Mouse (Mus musculus) liver, embryonic 11.5 days (tissue): ENCODE data around the gene Ntrk1. TPM values are rescaled to one million over a fixed set of nuclear protein-coding genes. Genes with fewer than 3 reads are reported as not detected.
A peak's percentile ranks its signal among the peaks of the same experiment; 100 is the strongest.

Experiments used
- ATAC-seq: fragments of 200-750 bp; cut with Nextera tagmentation; replicated peaks from 2 replicates; pipeline ENCODE4 v1.8.0; 2017; ENCODE audit warnings: moderate number of reproducible peaks, mild to moderate bottlenecking, moderate TSS enrichment, moderate library complexity; ENCODE audit not compliant: low FRiP score
- DNase-seq: peaks from one replicate; pipeline ENCODE4 v3.0.0-alpha.2; 2017; ENCODE audit warnings: low spot score
- H3K27ac ChIP-seq: fragments of 300-500 bp; sonication (generic); 2 replicates; pipeline ENCODE4 v1.5.1; 2014; ENCODE audit warnings: mild to moderate bottlenecking, low read depth, low read length, control low read depth
- H3K27me3 ChIP-seq: fragments of 300-500 bp; sonication (generic); replicated peaks from 2 replicates; pipeline ENCODE4 v1.6.1; 2014; ENCODE audit warnings: low read length, mixed read lengths; ENCODE audit not compliant: control insufficient read depth, insufficient read depth
- H3K36me3 ChIP-seq: fragments of 300-500 bp; sonication (generic); 2 replicates; pipeline ENCODE4 v1.6.1; 2014; ENCODE audit warnings: mild to moderate bottlenecking, low read length, moderate library complexity, mixed read lengths; ENCODE audit not compliant: control insufficient read depth, insufficient read depth
- H3K4me1 ChIP-seq: fragments of 300-500 bp; sonication (generic); replicated peaks from 2 replicates; pipeline ENCODE4 v1.6.1; 2014; ENCODE audit warnings: low read length, mixed read lengths; ENCODE audit not compliant: control insufficient read depth, insufficient read depth
- H3K4me2 ChIP-seq: fragments of 300-500 bp; sonication (generic); 2 replicates; pipeline ENCODE4 v1.6.1; 2014; ENCODE audit warnings: mild to moderate bottlenecking, control low read depth, moderate library complexity
- H3K4me3 ChIP-seq: fragments of 300-500 bp; sonication (generic); 2 replicates; pipeline ENCODE4 v1.5.1; 2014; ENCODE audit warnings: low read depth, low read length, control low read depth
- H3K9ac ChIP-seq: fragments of 300-500 bp; sonication (generic); 2 replicates; pipeline ENCODE4 v1.6.1; 2014; ENCODE audit warnings: low read depth, low read length, control low read depth
- H3K9me3 ChIP-seq: fragments of 300-500 bp; sonication (generic); 2 replicates; pipeline ENCODE4 v1.6.1; 2016; ENCODE audit warnings: low read length, inconsistent platforms, mixed read lengths; ENCODE audit not compliant: control insufficient read depth
- WGBS: fragments of 180-500 bp; shearing (Covaris S2); extraction: QIAGEN DNeasy Blood & Tissue Kit; methylation state at CpG from one replicate; pipeline ENCODE4 v1.1.7; 2014; 5-methylcytosine and 5-hydroxymethylcytosine counted together
- polyA plus RNA-seq: library from polyadenylated mRNA; unstranded; fragments of >200 nt; fragmentation: Nextera tagmentation; extraction: Ambion mirVana; gene quantifications from 2 replicates; pipeline ENCODE4 v1.2.1, GENCODE M21; 2014

Ntrk1 gene
- polyA plus RNA-seq, 1 experiment from 2014 or later: 0.62 TPM

DNA sequence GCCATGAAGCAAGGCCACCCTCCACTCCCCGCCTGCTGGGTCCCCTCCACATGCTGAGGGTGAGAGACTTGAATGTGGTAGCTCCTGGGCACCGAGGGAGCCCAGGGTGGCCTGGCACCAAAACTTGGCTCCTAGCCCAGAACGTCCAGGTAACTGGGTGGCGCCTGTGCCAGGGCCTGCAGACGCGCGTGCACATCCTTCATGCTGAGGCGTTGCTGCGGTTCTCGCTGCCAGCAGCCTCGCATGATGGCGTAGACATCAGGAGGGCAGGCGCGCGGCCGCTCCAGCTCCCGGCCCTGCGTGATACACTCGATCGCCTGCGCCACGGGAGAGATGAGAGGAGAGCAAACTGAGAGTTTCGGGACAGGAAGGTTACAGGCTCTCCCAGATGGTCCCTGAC lies 16.7 kb downstream of the Ntrk1 start:
- Histone ChIP-seq H3K27me3 (peaks cover 37% of the 10 kb centered on the region), H3K27ac (no peak overlapping the region), H3K9me3 (no peaks in the 10 kb centered on the region), H3K4me2 (no peak overlapping the region), H3K4me1 (no peaks in the 10 kb centered on the region; the same call in 1 of the 2 replicates), H3K36me3 (no peaks in the 10 kb centered on the region), H3K9ac (no peak overlapping the region), H3K4me3 (no peak overlapping the region)
- ATAC-seq (no peak), DNase-seq (no peak)
- 58% methylated on average over 23 of the region's 23 CpGs for WGBS

DNA sequence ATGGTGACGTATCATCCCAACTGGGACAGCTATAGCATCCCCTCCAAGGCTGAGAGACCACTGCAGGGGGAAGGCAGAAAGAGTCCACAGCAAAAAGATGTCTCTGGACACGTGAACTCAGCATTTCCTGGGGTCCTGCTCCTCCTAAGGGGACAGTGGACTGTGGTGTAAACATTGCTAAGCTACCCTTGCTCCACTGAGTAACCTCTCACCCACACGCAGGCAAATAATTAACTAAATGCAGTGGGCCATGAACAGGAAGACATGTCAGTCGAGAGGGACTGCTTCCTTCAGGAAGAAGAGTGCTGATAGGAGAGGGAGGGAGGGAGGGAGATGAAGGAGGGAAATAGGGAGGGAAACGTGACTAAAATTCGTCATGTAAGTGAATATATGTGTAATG lies 23.9 kb downstream of the Ntrk1 start:
- WGBS: 28% methylated on average over 6 of the region's 6 CpGs
- no peak overlapping the region for H3K27ac ChIP-seq
- DNase-seq (no peak), ATAC-seq (0 out of 2 replicates have a peak, but pooled peaks have one; percentile 30)
- no peak overlapping the region for H3K4me3 ChIP-seq
- H3K36me3 ChIP-seq: no peaks in the 10 kb centered on the region
- H3K27me3 ChIP-seq: peaks cover under 1% of the 10 kb centered on the region; the same call in 1 of the 2 replicates
- no peak overlapping the region for H3K9ac ChIP-seq
- H3K4me2 ChIP-seq: no peak overlapping the region
- peaks cover 9% of the 10 kb centered on the region for H3K4me1 ChIP-seq
- no peaks in the 10 kb centered on the region for H3K9me3 ChIP-seq

DNA sequence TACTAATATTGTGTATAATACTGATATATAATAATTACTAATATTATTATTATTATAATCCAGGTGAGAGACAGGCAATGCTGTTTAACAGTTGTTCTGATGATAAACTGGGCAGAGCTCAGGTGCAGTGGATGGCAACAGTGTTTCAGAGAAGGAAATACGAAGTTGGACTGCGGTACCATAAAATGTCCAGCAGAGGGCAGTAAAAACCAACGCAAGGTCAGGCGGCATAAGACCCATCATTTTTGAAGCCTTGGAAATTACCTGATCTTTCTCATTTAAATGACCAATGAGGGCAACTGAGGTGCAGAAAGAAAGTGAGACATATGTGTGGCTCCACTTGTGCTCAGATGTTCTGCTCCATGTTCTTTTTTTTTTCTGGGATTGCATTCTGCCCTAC lies 24.7 kb downstream of the Ntrk1 start:
- no peak overlapping the region for H3K9ac ChIP-seq
- no peak overlapping the region for H3K27ac ChIP-seq
- DNase-seq (no peak), ATAC-seq (no peak)
- H3K4me2 ChIP-seq: no peak overlapping the region
- 0% methylated on average over 4 of the region's 4 CpGs for WGBS
- no peaks in the 10 kb centered on the region for H3K9me3 ChIP-seq
- peaks cover 15% of the 10 kb centered on the region for H3K4me1 ChIP-seq
- H3K4me3 ChIP-seq: no peak overlapping the region
- no peaks in the 10 kb centered on the region; the same call in 1 of the 2 replicates for H3K27me3 ChIP-seq
- H3K36me3 ChIP-seq: no peaks in the 10 kb centered on the region

DNA sequence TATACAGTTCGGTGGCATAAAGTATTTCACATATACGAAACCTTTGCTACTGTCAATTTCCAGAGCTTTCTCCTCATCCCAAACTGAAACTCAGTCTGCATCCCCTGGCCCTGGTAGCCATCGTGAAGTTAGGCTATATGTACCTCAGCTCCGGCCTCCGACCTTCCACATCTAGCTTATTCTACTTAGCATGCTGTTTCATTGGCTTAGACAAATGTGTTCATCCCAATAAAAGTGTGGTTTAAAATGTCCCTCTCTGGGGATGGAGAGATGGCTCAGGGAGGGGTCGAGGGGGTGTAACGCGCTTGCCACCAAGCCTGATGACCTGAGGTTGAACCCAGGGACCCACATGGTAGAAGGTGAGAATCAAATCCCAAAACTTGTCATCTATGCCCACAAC lies 25.5 kb downstream of the Ntrk1 start:
- Histone ChIP-seq H3K4me3 (no peak overlapping the region), H3K4me2 (no peak overlapping the region), H3K9me3 (no peaks in the 10 kb centered on the region), H3K27ac (no peak overlapping the region), H3K36me3 (no peaks in the 10 kb centered on the region), H3K4me1 (peaks cover 22% of the 10 kb centered on the region), H3K9ac (no peak overlapping the region), H3K27me3 (no peaks in the 10 kb centered on the region; the same call in 1 of the 2 replicates)
- ATAC-seq: no peak
- no peak for DNase-seq
- 75% methylated on average over 8 of the region's 8 CpGs for WGBS

DNA sequence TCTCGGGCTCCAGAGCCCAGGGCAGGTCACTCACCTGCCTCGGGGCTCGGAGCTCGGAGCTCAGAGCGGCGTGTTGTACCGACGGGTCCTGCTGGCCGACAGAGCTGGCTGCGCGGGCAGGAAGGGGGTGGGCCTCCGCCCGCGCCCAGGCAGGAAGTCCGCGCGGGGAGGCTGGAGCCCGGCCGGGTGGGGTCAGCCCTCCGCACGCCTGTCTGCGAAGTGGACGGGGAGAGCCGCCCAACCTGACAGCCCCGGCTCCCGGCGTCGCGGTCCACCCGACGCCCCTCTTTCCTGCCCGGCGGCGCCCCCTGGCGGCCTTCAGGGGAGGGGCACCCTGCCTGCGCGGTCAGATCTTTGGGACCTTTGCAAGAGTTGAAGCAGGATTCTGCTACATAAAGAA lies 26.1 kb downstream of the Ntrk1 start:
- Histone ChIP-seq H3K9me3 (no peaks in the 10 kb centered on the region), H3K36me3 (no peaks in the 10 kb centered on the region), H3K4me1 (peaks cover 28% of the 10 kb centered on the region), H3K4me3 (peak overlapping the region; percentile 51), H3K27me3 (no peaks in the 10 kb centered on the region; the same call in none of the 2 replicates), H3K4me2 (peak overlapping the region; percentile 67), H3K9ac (peak overlapping the region; percentile 50), H3K27ac (peak overlapping the region; percentile 67; the same call in 1 of the 2 replicates)
- ATAC-seq (peak; percentile 38; the same call in 1 of the 2 replicates), DNase-seq (peak; percentile 85)
- WGBS: 1% methylated on average over 36 of the region's 37 CpGs

DNA sequence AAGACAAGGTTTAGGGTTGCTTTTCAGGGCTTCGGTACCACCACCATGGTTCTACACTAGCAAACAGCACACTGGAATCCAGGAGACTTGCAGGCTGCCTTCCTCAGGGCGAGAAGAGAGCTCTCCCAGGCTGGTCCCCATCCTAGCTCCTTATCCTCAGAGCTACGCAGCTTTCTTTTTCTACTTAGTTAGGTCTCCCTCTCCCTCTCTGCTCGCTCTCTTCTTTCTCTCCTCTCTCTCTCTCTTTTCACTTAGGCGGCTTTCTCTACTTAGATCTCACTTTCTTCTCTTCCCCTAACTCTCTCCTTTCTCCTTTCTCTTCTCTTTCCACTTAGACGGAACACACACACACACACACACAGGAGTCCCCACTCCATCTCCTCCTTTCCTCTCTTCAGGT lies 26.5 kb downstream of the Ntrk1 start:
- H3K9me3 ChIP-seq: no peaks in the 10 kb centered on the region
- H3K9ac ChIP-seq: peak overlapping the region; percentile 50; the same call in 1 of the 2 replicates
- H3K4me1 ChIP-seq: peaks cover 32% of the 10 kb centered on the region
- no peaks in the 10 kb centered on the region for H3K36me3 ChIP-seq
- H3K4me2 ChIP-seq: peak overlapping the region; percentile 67
- WGBS: 35% methylated on average over 6 of the region's 6 CpGs
- no peak for ATAC-seq
- H3K4me3 ChIP-seq: peak overlapping the region; percentile 51
- H3K27me3 ChIP-seq: no peaks in the 10 kb centered on the region; the same call in none of the 2 replicates
- DNase-seq: no peak
- peak overlapping the region; percentile 67; the same call in 1 of the 2 replicates for H3K27ac ChIP-seq

DNA sequence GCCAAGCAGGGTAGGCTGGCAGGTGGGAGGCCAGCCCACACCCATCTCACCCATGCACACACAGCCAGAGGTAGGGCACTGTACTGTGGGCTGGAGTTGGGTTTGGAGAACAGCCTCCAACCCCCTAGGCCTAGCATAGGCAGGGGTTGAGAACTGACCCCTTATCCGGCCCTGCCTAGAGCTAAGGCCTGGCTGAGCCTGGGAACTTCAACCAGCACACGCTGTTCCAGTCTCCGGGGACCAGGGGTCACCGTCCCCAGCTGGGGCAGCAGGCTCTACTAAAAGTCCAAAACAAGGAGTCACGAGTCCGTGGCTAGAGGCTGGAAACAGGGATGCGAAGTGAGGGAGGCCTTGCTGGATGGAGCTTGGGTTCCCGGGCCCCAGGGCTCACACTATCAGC lies 27.2 kb downstream of the Ntrk1 start:
- ATAC-seq (no peak), DNase-seq (no peak)
- H3K27me3 ChIP-seq: no peaks in the 10 kb centered on the region; the same call in none of the 2 replicates
- peaks cover 37% of the 10 kb centered on the region for H3K4me1 ChIP-seq
- H3K9ac ChIP-seq: peak overlapping the region; percentile 44; the same call in 1 of the 2 replicates
- H3K4me3 ChIP-seq: peak overlapping the region; percentile 51
- no peaks in the 10 kb centered on the region for H3K9me3 ChIP-seq
- WGBS: 60% methylated on average over 8 of the region's 8 CpGs
- peak overlapping the region; percentile 44; the same call in 1 of the 2 replicates for H3K27ac ChIP-seq
- no peaks in the 10 kb centered on the region for H3K36me3 ChIP-seq
- H3K4me2 ChIP-seq: peak overlapping the region; percentile 67

DNA sequence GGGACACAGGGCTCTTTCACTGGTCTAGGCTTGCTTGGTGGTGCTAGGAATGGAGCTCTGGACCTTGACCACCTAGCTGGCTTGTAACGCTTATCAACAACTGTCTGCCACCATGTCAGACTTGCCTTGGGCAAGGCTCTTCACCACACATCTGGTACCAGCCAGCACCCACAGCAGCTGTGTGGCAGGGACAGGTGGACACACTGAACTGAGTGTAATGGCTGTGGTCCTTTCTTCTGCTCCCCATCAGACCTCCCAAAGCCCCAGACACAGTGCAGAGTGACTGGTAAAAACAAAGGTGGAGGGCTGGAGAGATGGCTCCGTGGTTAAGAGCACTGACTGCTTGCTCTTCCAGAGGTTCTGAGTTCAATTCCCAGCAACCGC lies 28.7 kb downstream of the Ntrk1 start:
- no peak overlapping the region for H3K4me3 ChIP-seq
- peak overlapping the region; percentile 80 for H3K27ac ChIP-seq
- no peaks in the 10 kb centered on the region; the same call in none of the 2 replicates for H3K27me3 ChIP-seq
- DNase-seq: no peak
- 78% methylated on average over 3 of the region's 3 CpGs for WGBS
- no peaks in the 10 kb centered on the region for H3K36me3 ChIP-seq
- H3K9me3 ChIP-seq: no peaks in the 10 kb centered on the region
- peaks cover 47% of the 10 kb centered on the region for H3K4me1 ChIP-seq
- H3K4me2 ChIP-seq: peak overlapping the region; percentile 67
- ATAC-seq: no peak
- H3K9ac ChIP-seq: no peak overlapping the region

DNA sequence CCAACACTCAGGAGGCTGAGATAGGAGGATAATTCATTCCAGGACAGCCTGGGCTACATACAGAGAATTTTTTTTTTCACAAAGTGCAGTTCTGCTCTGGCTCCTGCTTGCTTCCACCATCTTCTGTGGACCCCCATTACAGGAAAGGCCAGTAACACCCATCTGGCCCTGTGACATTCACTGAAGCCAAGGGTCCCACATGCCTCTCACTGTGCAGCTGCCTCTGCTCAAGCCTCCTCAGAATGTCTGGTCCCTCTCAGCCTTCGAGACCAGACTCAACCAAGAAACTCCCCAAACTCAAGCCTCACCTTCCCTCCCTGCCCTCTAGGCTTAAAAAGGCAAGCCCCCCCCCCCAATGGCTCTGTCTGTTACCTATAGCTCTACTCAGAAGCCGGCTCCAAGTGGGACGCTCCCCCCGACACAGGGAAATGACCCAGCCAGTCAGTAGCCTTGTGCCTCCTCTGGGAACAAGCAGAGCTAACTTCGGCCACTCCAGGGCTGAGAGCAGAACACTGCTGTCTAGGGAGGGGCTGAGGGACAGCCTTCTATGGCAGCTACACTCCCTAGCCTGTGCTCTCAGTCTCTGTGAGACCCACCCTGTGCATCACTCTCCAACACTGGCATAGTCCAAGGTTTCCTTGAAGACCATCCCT lies 29.2 kb downstream of the Ntrk1 start:
- Histone ChIP-seq H3K27ac (peak overlapping the region; percentile 80), H3K4me1 (peaks cover 47% of the 10 kb centered on the region), H3K4me3 (no peak overlapping the region), H3K9ac (no peak overlapping the region), H3K36me3 (no peaks in the 10 kb centered on the region), H3K9me3 (no peaks in the 10 kb centered on the region), H3K27me3 (no peaks in the 10 kb centered on the region; the same call in none of the 2 replicates), H3K4me2 (peak overlapping the region; percentile 51)
- DNase-seq (no peak), ATAC-seq (no peak)
- WGBS: 57% methylated on average over 5 of the region's 5 CpGs
